Comparison of ENCODE assay signal across 14 mouse cellular contexts in genomic region chr2:33228077-33228476, GRCm38 (mm10).
"Had no signal": no experiment of that assay in that cellular context is flagged by ENCODE, and none has a peak within 500 bp of the region (broad histone marks: within the 10 kb centered on the region; RNA-seq: fewer than 3 reads in every experiment).

No protein-coding gene starts in this region.

- H3K27ac ChIP-seq: lung, embryonic 15.5 days; midbrain, embryonic 12.5 days; neural tube, embryonic 12.5 days; stomach, embryonic 15.5 days; stomach, postnatal 0 days had no signal

- H3K36me3 ChIP-seq: stomach, embryonic 15.5 days had no signal

- H3K9ac ChIP-seq: lung, embryonic 15.5 days; midbrain, embryonic 12.5 days; neural tube, embryonic 12.5 days; stomach, embryonic 15.5 days had no signal

- H3K27me3 ChIP-seq: lung, embryonic 15.5 days; midbrain, embryonic 12.5 days; neural tube, embryonic 12.5 days; stomach, embryonic 15.5 days had no signal

- H3K4me3 ChIP-seq: lung, embryonic 15.5 days; midbrain, embryonic 10.5 days; midbrain, embryonic 12.5 days; neural tube, embryonic 12.5 days; stomach, embryonic 15.5 days had no signal

- H3K4me1 ChIP-seq: stomach, embryonic 15.5 days had no signal

- H3K9me3 ChIP-seq: lung, embryonic 15.5 days; midbrain, embryonic 10.5 days; midbrain, embryonic 12.5 days; neural tube, embryonic 12.5 days; stomach, embryonic 15.5 days had no signal

- DNase-seq: lung, adult 2 months; lung, postnatal 4 days; midbrain, embryonic 14.5 days; right cerebral cortex, postnatal 14 days; thymus, adult 2 months; thymus, postnatal 25 days; thymus, postnatal 4 days had no signal

- H3K4me2 ChIP-seq: lung, embryonic 15.5 days; midbrain, embryonic 12.5 days; neural tube, embryonic 12.5 days; stomach, embryonic 15.5 days had no signal

- ATAC-seq: midbrain, embryonic 16.5 days had no signal
